Mouse (Mus musculus): ENCODE results near the gene Rps6. TPM values are rescaled to one million over a fixed set of nuclear protein-coding genes. Genes with fewer than 3 reads are reported as not detected.

The Rps6 gene
- polyA plus RNA-seq, 1 experiment: 2,408 TPM

GRCm38 (mm10) chr4:86897411-86897810 lies 40.2 kb upstream of the Rps6 start:
- TF ChIP-seq CEBPB (IDR thresholded peaks at IDR 0.05; ENCODE audit: low read depth) (no peak), MAX (IDR thresholded peaks at IDR 0.05) (no peak), MYOD1 (IDR thresholded peaks at IDR 0.05; ENCODE audit: control insufficient read depth, insufficient read length, low read depth) (no peak), CTCF (IDR thresholded peaks at IDR 0.05; ENCODE audit: control insufficient read depth, insufficient read depth, insufficient read length) (no peak), MYOG (IDR thresholded peaks at IDR 0.05; ENCODE audit: control insufficient read depth, extremely low read depth, insufficient read length) (no peak), USF1 (IDR thresholded peaks at IDR 0.05; ENCODE audit: low read depth) (no peak), FOSL1 (IDR thresholded peaks at IDR 0.05; ENCODE audit: insufficient read depth, low read length, poor library complexity, severe bottlenecking) (no peak)
- Histone ChIP-seq H3K79me2 (ENCODE audit: control insufficient read depth, insufficient read depth) (no peaks in the 10 kb centered on the region), H3K79me3 (ENCODE audit: low read depth) (no peaks in the 10 kb centered on the region), H3K27me3 (ENCODE audit: control insufficient read depth, insufficient read depth, insufficient read length) (peaks cover 7% of the 10 kb centered on the region), H3K36me3 (ENCODE audit: control insufficient read depth, insufficient read depth) (no peaks in the 10 kb centered on the region), H3K4me3 (ENCODE audit: insufficient read depth, poor library complexity, severe bottlenecking) (no peak overlapping the region), H3ac (ENCODE audit: control insufficient read depth, insufficient read length, low read depth) (no peak overlapping the region)

GRCm38 (mm10) chr4:86887879-86888278 lies 30.7 kb upstream of the Rps6 start:
- TF ChIP-seq CEBPB (IDR thresholded peaks at IDR 0.05; ENCODE audit: low read depth): no peak
- no peak for TF ChIP-seq FOSL1 (IDR thresholded peaks at IDR 0.05; ENCODE audit: insufficient read depth, low read length, poor library complexity, severe bottlenecking)
- no peak for TF ChIP-seq MYOG (IDR thresholded peaks at IDR 0.05; ENCODE audit: control insufficient read depth, extremely low read depth, insufficient read length)
- no peak for TF ChIP-seq MYOD1 (IDR thresholded peaks at IDR 0.05; ENCODE audit: control insufficient read depth, insufficient read length, low read depth)
- TF ChIP-seq MAX (IDR thresholded peaks at IDR 0.05): no peak
- TF ChIP-seq USF1 (IDR thresholded peaks at IDR 0.05; ENCODE audit: low read depth): no peak
- TF ChIP-seq CTCF (IDR thresholded peaks at IDR 0.05; ENCODE audit: control insufficient read depth, insufficient read depth, insufficient read length): no peak
- no peak overlapping the region for H3ac ChIP-seq (ENCODE audit: control insufficient read depth, insufficient read length, low read depth)
- no peaks in the 10 kb centered on the region for H3K79me3 ChIP-seq (ENCODE audit: low read depth)
- no peak overlapping the region for H3K4me3 ChIP-seq (ENCODE audit: insufficient read depth, poor library complexity, severe bottlenecking)
- H3K36me3 ChIP-seq (ENCODE audit: control insufficient read depth, insufficient read depth): no peaks in the 10 kb centered on the region
- peaks cover 3% of the 10 kb centered on the region for H3K27me3 ChIP-seq (ENCODE audit: control insufficient read depth, insufficient read depth, insufficient read length)
- no peaks in the 10 kb centered on the region for H3K79me2 ChIP-seq (ENCODE audit: control insufficient read depth, insufficient read depth)

DNA sequence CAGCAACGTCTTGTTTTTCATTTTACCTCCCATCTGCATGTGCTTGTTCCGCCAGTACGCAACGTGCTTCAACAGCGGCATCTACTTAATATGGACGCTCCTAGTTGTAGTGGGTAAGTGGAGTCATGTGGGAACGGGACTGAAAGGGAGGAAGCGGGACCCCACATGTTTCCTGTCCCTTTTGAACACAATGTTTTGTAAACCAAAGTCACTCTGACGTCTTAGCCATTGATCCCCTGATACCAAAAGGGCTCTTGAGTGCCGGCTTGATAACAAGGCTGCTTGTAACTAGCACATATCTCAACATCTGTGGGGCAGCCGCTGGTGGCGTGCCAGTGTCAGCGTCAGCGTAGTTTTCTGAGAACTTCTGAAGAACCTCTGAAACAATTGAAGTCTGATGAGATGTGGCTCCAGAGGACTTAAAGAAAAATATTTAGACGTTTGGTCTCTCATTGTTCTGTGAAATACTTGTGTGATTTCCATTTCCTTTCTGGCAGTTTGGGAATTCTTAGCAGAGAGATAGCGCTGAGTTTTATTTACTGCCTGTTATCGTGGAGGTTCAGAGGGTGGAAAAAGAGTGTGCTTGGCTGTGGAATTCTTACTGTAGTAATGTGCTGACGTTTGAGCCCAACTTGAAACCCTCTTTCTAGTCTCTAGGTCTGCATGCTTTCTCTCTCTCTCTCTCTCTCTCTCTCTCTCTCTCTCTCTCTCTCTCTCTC lies 29.1 kb upstream of the Rps6 start:
- no peak overlapping the region for H3K4me3 ChIP-seq (ENCODE audit: insufficient read depth, poor library complexity, severe bottlenecking)
- no peaks in the 10 kb centered on the region for H3K79me2 ChIP-seq (ENCODE audit: control insufficient read depth, insufficient read depth)

DNA sequence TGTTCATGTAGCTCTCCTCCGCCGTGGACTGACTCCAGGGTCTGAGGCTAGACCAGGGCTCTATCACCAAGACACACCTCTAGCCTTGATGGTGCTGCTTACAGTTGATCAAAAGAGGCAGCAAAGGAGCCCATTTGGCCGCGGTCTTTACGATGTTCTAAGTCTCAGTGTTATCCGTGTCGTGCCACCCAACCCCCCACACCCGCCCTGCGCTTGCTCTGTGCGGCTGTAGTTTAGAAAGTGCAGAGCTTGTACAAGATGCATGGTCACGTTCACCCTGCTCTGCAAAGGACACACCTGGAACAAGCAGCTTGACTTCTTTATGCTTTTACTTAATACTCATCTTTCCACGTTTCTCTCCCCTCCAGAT lies 28.6 kb upstream of the Rps6 start:
- H3K4me3 ChIP-seq (ENCODE audit: insufficient read depth, poor library complexity, severe bottlenecking): no peak overlapping the region
- no peaks in the 10 kb centered on the region for H3K36me3 ChIP-seq (ENCODE audit: control insufficient read depth, insufficient read depth)
- peaks cover 3% of the 10 kb centered on the region for H3K27me3 ChIP-seq (ENCODE audit: control insufficient read depth, insufficient read depth, insufficient read length)
- no peaks in the 10 kb centered on the region for H3K79me2 ChIP-seq (ENCODE audit: control insufficient read depth, insufficient read depth)
- TF ChIP-seq FOSL1 (IDR thresholded peaks at IDR 0.05; ENCODE audit: insufficient read depth, low read length, poor library complexity, severe bottlenecking) (no peak), CEBPB (IDR thresholded peaks at IDR 0.05; ENCODE audit: low read depth) (no peak), MYOG (IDR thresholded peaks at IDR 0.05; ENCODE audit: control insufficient read depth, extremely low read depth, insufficient read length) (no peak), MAX (IDR thresholded peaks at IDR 0.05) (no peak)
- no peak overlapping the region for H3ac ChIP-seq (ENCODE audit: control insufficient read depth, insufficient read length, low read depth)
- H3K79me3 ChIP-seq (ENCODE audit: low read depth): no peaks in the 10 kb centered on the region

More for the DNA sequence above, 29.1 kb upstream of the Rps6 start:
- TF ChIP-seq FOSL1 (IDR thresholded peaks at IDR 0.05; ENCODE audit: insufficient read depth, low read length, poor library complexity, severe bottlenecking) (no peak), MYOG (IDR thresholded peaks at IDR 0.05; ENCODE audit: control insufficient read depth, extremely low read depth, insufficient read length) (no peak), USF1 (IDR thresholded peaks at IDR 0.05; ENCODE audit: low read depth) (no peak), MAX (IDR thresholded peaks at IDR 0.05) (no peak), CTCF (IDR thresholded peaks at IDR 0.05; ENCODE audit: control insufficient read depth, insufficient read depth, insufficient read length) (no peak), MYOD1 (IDR thresholded peaks at IDR 0.05; ENCODE audit: control insufficient read depth, insufficient read length, low read depth) (no peak), CEBPB (IDR thresholded peaks at IDR 0.05; ENCODE audit: low read depth) (no peak)
- no peak overlapping the region for H3ac ChIP-seq (ENCODE audit: control insufficient read depth, insufficient read length, low read depth)
- no peaks in the 10 kb centered on the region for H3K79me3 ChIP-seq (ENCODE audit: low read depth)
- H3K27me3 ChIP-seq (ENCODE audit: control insufficient read depth, insufficient read depth, insufficient read length): peaks cover 3% of the 10 kb centered on the region
- no peaks in the 10 kb centered on the region for H3K36me3 ChIP-seq (ENCODE audit: control insufficient read depth, insufficient read depth)

GRCm38 (mm10) chr4:86884945-86885344 lies 27.7 kb upstream of the Rps6 start:
- Histone ChIP-seq H3K36me3 (ENCODE audit: control insufficient read depth, insufficient read depth) (no peaks in the 10 kb centered on the region), H3K27me3 (ENCODE audit: control insufficient read depth, insufficient read depth, insufficient read length) (peaks cover 3% of the 10 kb centered on the region), H3K4me3 (ENCODE audit: insufficient read depth, poor library complexity, severe bottlenecking) (no peak overlapping the region), H3ac (ENCODE audit: control insufficient read depth, insufficient read length, low read depth) (no peak overlapping the region), H3K79me2 (ENCODE audit: control insufficient read depth, insufficient read depth) (no peaks in the 10 kb centered on the region), H3K79me3 (ENCODE audit: low read depth) (no peaks in the 10 kb centered on the region)
- TF ChIP-seq USF1 (IDR thresholded peaks at IDR 0.05; ENCODE audit: low read depth) (no peak), MYOG (IDR thresholded peaks at IDR 0.05; ENCODE audit: control insufficient read depth, extremely low read depth, insufficient read length) (no peak), CTCF (IDR thresholded peaks at IDR 0.05; ENCODE audit: control insufficient read depth, insufficient read depth, insufficient read length) (no peak), MYOD1 (IDR thresholded peaks at IDR 0.05; ENCODE audit: control insufficient read depth, insufficient read length, low read depth) (no peak), CEBPB (IDR thresholded peaks at IDR 0.05; ENCODE audit: low read depth) (no peak), FOSL1 (IDR thresholded peaks at IDR 0.05; ENCODE audit: insufficient read depth, low read length, poor library complexity, severe bottlenecking) (no peak), MAX (IDR thresholded peaks at IDR 0.05) (no peak)
